Mouse (Mus musculus) kidney, postnatal 10 days (tissue): ENCODE measurements at regions not wholly inside any gene's neighbourhood (a gene's known extent, or its start where the extent isn't known, plus 50 kb on each side); places are given as distances from the start of the nearest gene placed in this dataset.

Source experiments
- DNase-seq: peaks from one replicate; pipeline ENCODE4 v3.0.0; 2021; ENCODE audit warnings: mixed read lengths

DNA sequence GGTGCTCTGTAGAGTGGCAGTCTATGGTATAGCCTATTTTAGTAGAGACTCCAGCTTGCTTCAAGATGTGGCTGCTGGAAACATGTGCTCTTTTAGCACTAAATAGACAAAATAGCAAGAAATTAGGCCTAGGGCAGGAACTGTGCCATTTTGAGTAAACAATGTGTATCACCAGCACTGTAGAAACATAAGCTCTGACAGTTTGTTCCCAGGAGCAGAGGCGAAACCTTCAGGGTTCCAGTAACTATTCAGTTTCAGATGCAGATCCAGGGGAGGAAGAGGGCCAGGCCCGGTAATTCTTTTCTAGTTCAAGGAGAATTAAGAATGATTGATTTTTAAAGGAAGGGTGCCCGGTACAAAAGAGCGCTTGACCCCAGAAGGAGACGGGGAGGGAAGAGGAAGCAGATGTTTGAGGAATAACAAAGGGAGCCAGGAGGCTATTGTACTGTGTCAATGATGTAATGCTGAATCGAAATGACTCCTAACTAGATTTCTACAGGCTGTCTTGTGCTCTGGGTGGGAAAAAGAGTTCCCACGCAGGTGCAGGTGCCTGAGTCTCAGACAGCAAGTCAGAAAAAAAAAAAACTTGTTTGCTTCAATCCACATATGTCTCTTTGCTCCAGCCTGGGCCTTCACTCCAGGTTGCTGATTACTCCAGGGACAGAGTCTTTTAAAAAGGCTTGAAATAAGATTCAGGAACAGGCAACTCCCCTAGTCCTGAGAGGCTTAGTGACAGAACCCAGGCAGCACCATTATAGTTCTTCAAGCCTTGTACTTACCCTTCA is 57.4 kb upstream of the Tex13c2 start:
- peak; percentile 9 for DNase-seq
